Mouse (Mus musculus): Measurements from ENCODE around the gene Slc41a1.

Slc41a1 gene

GRCm38 (mm10) chr1:131827207-131827786, at the start of gene Slc41a1:
Slc41a1 (plus strand) TSS chr1:131827493.
- no peak for DNase-seq (ENCODE audit: low read depth, low spot score)

- no peak for DNase-seq (ENCODE audit: low read depth, low spot score)
Observed at GRCm38 (mm10) chr1:131794591-131794990, 32.7 kb upstream of the Slc41a1 start.

GRCm38 (mm10) chr1:131795171-131795570, 32.1 kb upstream of the Slc41a1 start:
- DNase-seq (ENCODE audit: low read depth, low spot score): no peak

- peak; percentile 93 for DNase-seq (ENCODE audit: low read depth, low spot score)
Observed at GRCm38 (mm10) chr1:131797202-131797909, 29.9 kb upstream of the Slc41a1 start, which contains the start of gene Pm20d1. Pm20d1 (plus strand) TSS chr1:131797381.

GRCm38 (mm10) chr1:131800001-131800400, 27.3 kb upstream of the Slc41a1 start:
- no peak for DNase-seq (ENCODE audit: low read depth, low spot score)

GRCm38 (mm10) chr1:131801071-131801470, 26.2 kb upstream of the Slc41a1 start:
- DNase-seq (ENCODE audit: low read depth, low spot score): no peak

- no peak for DNase-seq (ENCODE audit: low read depth, low spot score)
Observed at GRCm38 (mm10) chr1:131802652-131803051, 24.6 kb upstream of the Slc41a1 start.

- no peak for DNase-seq (ENCODE audit: low read depth, low spot score)
Observed at GRCm38 (mm10) chr1:131804166-131804565, 23.1 kb upstream of the Slc41a1 start.

GRCm38 (mm10) chr1:131808986-131809385, 18.3 kb upstream of the Slc41a1 start:
- no peak for DNase-seq (ENCODE audit: low read depth, low spot score)

GRCm38 (mm10) chr1:131809651-131810050, 17.6 kb upstream of the Slc41a1 start:
- DNase-seq (ENCODE audit: low read depth, low spot score): no peak

GRCm38 (mm10) chr1:131811393-131811792, 15.9 kb upstream of the Slc41a1 start:
- no peak for DNase-seq (ENCODE audit: low read depth, low spot score)

- DNase-seq (ENCODE audit: low read depth, low spot score): no peak
Observed at GRCm38 (mm10) chr1:131812006-131812405, 15.3 kb upstream of the Slc41a1 start.

- DNase-seq (ENCODE audit: low read depth, low spot score): no peak
Observed at GRCm38 (mm10) chr1:131812631-131813295, 14.5 kb upstream of the Slc41a1 start.

GRCm38 (mm10) chr1:131813731-131814130, 13.6 kb upstream of the Slc41a1 start:
- no peak for DNase-seq (ENCODE audit: low read depth, low spot score)

GRCm38 (mm10) chr1:131814191-131814590, 13.1 kb upstream of the Slc41a1 start:
- DNase-seq (ENCODE audit: low read depth, low spot score): peak; percentile 38

GRCm38 (mm10) chr1:131816886-131817285, 10.4 kb upstream of the Slc41a1 start:
- DNase-seq (ENCODE audit: low read depth, low spot score): no peak

- peak; percentile 92 for DNase-seq (ENCODE audit: low read depth, low spot score)
Observed at GRCm38 (mm10) chr1:131820353-131820752, 6.9 kb upstream of the Slc41a1 start.

- DNase-seq (ENCODE audit: low read depth, low spot score): no peak
Observed at GRCm38 (mm10) chr1:131820887-131821328, 6.4 kb upstream of the Slc41a1 start.

GRCm38 (mm10) chr1:131822292-131822691, 5.0 kb upstream of the Slc41a1 start:
- DNase-seq (ENCODE audit: low read depth, low spot score): no peak

GRCm38 (mm10) chr1:131822856-131823492, 4.3 kb upstream of the Slc41a1 start:
- no peak for DNase-seq (ENCODE audit: low read depth, low spot score)

GRCm38 (mm10) chr1:131823563-131823962, 3.7 kb upstream of the Slc41a1 start:
- peak; percentile 60 for DNase-seq (ENCODE audit: low read depth, low spot score)

GRCm38 (mm10) chr1:131824528-131825181, 2.6 kb upstream of the Slc41a1 start:
- DNase-seq (ENCODE audit: low read depth, low spot score): no peak
